Mouse (Mus musculus) A20 (cell line): ENCODE data around the gene Tlx2.

Source experiments
- DNase-seq: peaks from one replicate; pipeline ENCODE4 v3.0.0-alpha.2; 2011; ENCODE audit warnings: low read depth, low spot score

Gene Tlx2

DNA sequence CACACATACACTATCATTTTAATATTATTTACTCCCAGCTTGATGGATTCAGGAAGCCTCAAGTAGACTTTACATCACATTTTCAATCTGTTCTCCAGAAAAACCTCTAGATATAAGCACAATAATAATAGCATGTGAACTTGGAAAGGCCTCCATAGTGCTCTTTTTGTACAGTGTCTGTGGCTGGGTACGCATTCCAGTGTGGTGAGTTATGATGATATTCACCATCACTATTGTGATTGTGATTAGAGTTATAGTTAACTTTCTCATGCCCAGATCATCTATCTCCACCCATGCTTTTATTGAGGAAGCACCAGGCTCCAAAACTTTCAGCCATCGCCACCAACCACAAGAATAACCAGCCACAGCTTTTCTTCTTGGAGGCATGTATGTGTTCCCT is 46.3 kb downstream of the Tlx2 start:
- no peak for DNase-seq

DNA sequence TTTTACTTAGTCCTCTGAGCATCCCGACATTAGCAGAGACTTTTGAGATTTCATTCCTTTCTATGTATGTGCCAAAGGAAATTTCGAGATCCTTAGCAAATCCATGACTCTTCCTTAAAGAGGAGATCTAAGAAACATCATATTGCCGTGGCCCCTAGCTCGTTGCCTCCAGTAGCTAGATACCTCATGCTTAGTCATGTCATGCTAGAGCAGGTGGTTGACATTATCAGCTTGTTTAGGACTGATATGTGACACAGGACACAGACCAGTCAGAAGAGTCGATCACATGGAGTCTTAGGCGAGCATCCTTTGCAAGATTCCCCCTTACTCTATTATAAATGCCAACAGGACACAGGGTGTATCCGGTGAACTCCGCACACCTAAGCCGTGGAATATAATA is 47.1 kb downstream of the Tlx2 start:
- DNase-seq = no peak

DNA sequence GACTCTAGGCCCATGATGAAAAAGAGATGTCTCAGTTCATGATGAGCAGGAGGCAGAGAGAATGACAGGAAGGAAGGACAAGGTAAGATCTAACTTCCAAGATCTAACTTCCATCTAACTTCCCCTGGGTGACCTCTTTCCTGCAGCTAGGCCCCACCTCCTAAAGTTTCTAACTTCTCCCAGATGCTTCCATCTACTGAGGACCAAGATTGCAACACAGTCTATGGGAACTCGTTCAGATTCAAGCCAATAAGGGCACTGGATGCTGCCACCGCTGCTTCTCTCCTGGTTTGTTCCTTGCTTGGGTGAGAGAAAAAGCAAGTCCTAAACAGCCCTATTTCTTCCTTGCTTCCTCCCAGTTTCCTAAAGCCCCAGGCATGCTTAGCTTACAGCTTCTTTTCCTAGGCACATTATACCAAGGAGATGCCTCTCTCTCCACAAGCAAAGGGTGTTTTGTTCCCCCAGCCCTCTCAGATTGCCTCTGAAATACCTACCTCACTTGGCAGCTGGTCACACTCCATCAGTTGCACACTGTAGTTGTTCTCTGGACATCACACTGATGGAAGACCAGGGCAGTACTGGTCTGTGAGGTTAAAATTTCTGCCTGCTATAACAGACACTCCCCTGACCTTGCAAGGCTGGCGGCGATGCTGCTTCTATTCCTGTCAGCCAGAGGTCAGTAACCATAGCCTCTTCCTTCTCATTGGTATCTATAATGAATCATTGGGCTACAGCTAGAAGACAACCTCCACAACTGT is 49.1 kb downstream of the Tlx2 start:
- no peak for DNase-seq

DNA sequence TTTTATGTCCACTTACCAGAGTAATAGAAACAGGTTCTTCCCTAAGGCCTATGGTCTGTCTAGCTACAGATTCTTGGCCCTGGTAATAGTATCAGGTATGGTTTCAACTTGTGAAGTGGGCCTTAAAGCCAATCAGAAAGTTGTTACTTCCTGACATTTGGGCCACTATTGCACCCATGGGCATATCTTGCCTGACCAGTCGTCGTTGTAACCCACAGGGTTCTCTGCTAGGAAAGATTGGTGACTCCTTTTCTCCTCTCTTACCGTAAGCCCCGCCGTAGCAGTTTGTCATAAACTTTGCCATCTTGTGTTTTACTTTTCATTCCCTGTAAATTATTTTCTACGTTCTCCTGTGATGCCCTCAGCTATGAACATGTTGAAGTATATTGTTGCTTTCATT is 50.0 kb downstream of the Tlx2 start:
- DNase-seq = no peak

DNA sequence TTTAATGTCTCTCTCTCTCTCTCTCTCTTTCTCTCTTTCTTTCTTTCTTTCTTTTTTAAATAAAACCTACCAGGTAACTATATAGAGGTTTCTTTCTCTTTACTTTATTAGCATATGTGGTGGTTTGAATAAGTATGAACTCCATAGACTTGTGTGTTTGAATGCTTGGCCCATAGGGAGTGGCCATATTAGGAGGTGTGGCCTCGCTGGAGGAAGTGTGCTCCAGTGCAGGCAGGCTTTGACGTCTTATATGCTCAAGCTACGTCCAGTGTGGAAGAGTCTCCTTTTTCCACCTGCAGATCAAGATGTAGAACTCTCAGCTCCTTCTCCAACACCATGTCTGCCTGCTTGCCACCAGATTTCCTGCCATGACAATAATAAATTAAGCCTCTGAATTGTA is 51.0 kb downstream of the Tlx2 start:
- DNase-seq = no peak
